Mouse (Mus musculus): Measurements from ENCODE around the gene Gnai2. TPM values are rescaled to one million over a fixed set of nuclear protein-coding genes. Genes with fewer than 3 reads are reported as not detected.

Gene Gnai2
- polyA plus RNA-seq, 1 experiment from 2014 or later, result 210 TPM

DNA sequence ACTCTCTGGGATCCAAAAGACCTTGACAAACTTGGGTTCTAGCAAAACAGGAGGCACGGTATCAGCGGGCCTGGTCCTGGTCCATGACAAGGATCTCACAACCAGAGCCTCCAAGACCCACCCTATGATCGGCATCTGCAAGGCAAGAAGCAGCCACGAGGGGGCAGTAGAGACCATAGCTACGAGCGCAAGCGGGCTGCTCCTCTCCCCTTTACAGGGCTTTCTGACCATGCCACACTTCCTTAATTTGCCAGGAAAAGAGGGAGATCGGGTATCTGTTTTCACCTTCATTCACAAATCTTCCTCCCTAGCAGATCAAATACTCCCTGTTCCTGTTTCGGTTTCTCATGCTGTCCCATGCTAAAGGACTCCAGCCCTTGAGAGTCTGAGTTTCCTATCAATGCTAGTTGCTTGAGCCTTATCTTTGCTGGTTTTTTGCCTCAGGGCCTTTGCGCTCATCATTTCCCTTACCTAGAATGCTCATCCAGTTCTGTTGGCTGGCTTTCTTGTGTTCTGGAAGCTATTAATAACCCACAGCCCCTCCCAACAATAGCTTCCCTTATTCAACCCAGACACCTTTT, 33.0 kb downstream of the Gnai2 start:
- Histone ChIP-seq H3K27ac (peak overlapping the region; percentile 18; the same call in 1 of the 2 replicates), H3K4me1 (peaks cover 56% of the 10 kb centered on the region), H3K36me3 (no peaks in the 10 kb centered on the region), H3K27me3 (replicated peaks) (peaks cover 80% of the 10 kb centered on the region), H3K9ac (0 out of 2 replicates have a peak overlapping the region, but pooled peaks have one; percentile 3), H3K4me3 (peak overlapping the region; percentile 23), H3K4me2 (peak overlapping the region; percentile 50), H3K9me3 (replicated peaks) (no peaks in the 10 kb centered on the region)
- 3% methylated on average over 10 of the region's 10 CpGs for WGBS (ENCODE audit: insufficient replicate concordance)
- ATAC-seq, result peak; percentile 60

GRCm38 (mm10) chr9:107601275-107601674, 33.9 kb downstream of the Gnai2 start:
- no peak overlapping the region for H3K4me3 ChIP-seq
- H3K4me1 ChIP-seq, result peaks cover 61% of the 10 kb centered on the region
- H3K9ac ChIP-seq, result no peak overlapping the region
- ATAC-seq, result no peak
- H3K4me2 ChIP-seq, result no peak overlapping the region
- H3K27me3 ChIP-seq (replicated peaks), result peaks cover 74% of the 10 kb centered on the region
- H3K27ac ChIP-seq, result no peak overlapping the region
- H3K9me3 ChIP-seq (replicated peaks), result no peaks in the 10 kb centered on the region
- WGBS (ENCODE audit: insufficient replicate concordance), result 75% methylated on average over 11 of the region's 11 CpGs
- no peaks in the 10 kb centered on the region for H3K36me3 ChIP-seq

- WGBS (ENCODE audit: insufficient replicate concordance), result 59% methylated on average over 12 of the region's 12 CpGs
- no peak overlapping the region for H3K27ac ChIP-seq
- H3K4me2 ChIP-seq, result no peak overlapping the region
- no peaks in the 10 kb centered on the region; the same call in 1 of the 2 replicates for H3K36me3 ChIP-seq
- H3K4me1 ChIP-seq, result peaks cover 61% of the 10 kb centered on the region
- H3K27me3 ChIP-seq (replicated peaks), result peaks cover 72% of the 10 kb centered on the region
- no peak overlapping the region for H3K9ac ChIP-seq
- H3K4me3 ChIP-seq, result no peak overlapping the region
- H3K9me3 ChIP-seq (replicated peaks), result no peaks in the 10 kb centered on the region
- no peak for ATAC-seq
These were observed 34.4 kb downstream of the Gnai2 start for GRCm38 (mm10) chr9:107600745-107601144.

DNA sequence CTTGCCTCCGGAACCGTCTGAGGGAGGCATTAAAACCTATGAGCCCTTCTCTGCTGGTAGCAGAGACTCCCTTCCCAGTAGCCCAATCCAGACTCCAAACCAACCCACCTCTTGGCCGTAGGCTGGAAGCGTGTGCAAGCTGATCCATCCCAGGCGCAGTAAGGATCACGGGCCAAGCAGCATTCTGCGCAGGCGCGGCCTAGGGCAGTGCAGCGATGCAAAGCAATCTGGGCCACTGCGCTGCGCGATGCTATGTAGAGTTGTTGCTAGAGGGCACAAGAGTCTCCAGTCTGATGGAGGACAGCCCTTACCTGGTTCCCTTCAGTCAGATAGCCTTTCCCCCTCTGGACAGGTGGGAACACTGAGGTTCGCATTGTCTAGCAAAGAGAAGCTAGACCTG, 35.3 kb downstream of the Gnai2 start:
- peaks cover 63% of the 10 kb centered on the region for H3K27me3 ChIP-seq (replicated peaks)
- H3K9ac ChIP-seq, result no peak overlapping the region
- no peak overlapping the region for H3K27ac ChIP-seq
- H3K36me3 ChIP-seq, result peaks cover 5% of the 10 kb centered on the region
- peaks cover 55% of the 10 kb centered on the region for H3K4me1 ChIP-seq
- ATAC-seq, result no peak
- no peaks in the 10 kb centered on the region for H3K9me3 ChIP-seq (replicated peaks)
- 55% methylated on average over 14 of the region's 14 CpGs for WGBS (ENCODE audit: insufficient replicate concordance)
- no peak overlapping the region for H3K4me2 ChIP-seq
- no peak overlapping the region for H3K4me3 ChIP-seq

- ATAC-seq, result no peak
- no peak overlapping the region for H3K9ac ChIP-seq
- peaks cover 51% of the 10 kb centered on the region for H3K4me1 ChIP-seq
- H3K27ac ChIP-seq, result no peak overlapping the region
- H3K36me3 ChIP-seq, result peaks cover 9% of the 10 kb centered on the region
- 68% methylated on average over 9 of the region's 9 CpGs for WGBS (ENCODE audit: insufficient replicate concordance)
- no peak overlapping the region for H3K4me2 ChIP-seq
- H3K27me3 ChIP-seq (replicated peaks), result peaks cover 59% of the 10 kb centered on the region
- H3K9me3 ChIP-seq (replicated peaks), result no peaks in the 10 kb centered on the region
- no peak overlapping the region for H3K4me3 ChIP-seq
These were observed 35.7 kb downstream of the Gnai2 start for GRCm38 (mm10) chr9:107599433-107599832.

DNA sequence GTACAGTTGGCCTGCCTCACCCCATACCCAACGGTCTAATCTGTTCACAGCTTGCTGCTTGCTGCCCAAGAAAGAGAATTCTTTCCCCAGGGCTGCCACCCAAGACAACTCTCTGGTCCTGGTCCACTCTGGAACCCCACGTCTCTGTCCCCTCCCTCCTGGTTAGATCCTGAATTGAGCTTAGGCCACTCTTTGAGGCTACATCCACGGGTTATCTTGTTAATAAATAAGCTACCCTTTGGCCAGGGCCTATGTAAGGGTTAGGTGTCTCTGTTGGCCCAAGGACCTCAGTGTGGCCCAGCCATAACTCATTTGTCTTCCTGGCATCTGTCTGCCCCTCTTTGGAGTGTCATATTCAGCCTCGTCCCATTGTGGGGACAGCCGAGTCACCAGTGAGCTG, 36.8 kb downstream of the Gnai2 start:
- H3K27me3 ChIP-seq (replicated peaks), result peaks cover 50% of the 10 kb centered on the region
- H3K27ac ChIP-seq, result no peak overlapping the region; the same call in 1 of the 2 replicates
- peaks cover 19% of the 10 kb centered on the region for H3K36me3 ChIP-seq
- H3K4me2 ChIP-seq, result no peak overlapping the region
- H3K4me1 ChIP-seq, result peaks cover 50% of the 10 kb centered on the region
- 60% methylated on average over 5 of the region's 5 CpGs for WGBS (ENCODE audit: insufficient replicate concordance)
- no peak overlapping the region for H3K4me3 ChIP-seq
- no peak overlapping the region for H3K9ac ChIP-seq
- ATAC-seq, result no peak
- no peaks in the 10 kb centered on the region for H3K9me3 ChIP-seq (replicated peaks)

DNA sequence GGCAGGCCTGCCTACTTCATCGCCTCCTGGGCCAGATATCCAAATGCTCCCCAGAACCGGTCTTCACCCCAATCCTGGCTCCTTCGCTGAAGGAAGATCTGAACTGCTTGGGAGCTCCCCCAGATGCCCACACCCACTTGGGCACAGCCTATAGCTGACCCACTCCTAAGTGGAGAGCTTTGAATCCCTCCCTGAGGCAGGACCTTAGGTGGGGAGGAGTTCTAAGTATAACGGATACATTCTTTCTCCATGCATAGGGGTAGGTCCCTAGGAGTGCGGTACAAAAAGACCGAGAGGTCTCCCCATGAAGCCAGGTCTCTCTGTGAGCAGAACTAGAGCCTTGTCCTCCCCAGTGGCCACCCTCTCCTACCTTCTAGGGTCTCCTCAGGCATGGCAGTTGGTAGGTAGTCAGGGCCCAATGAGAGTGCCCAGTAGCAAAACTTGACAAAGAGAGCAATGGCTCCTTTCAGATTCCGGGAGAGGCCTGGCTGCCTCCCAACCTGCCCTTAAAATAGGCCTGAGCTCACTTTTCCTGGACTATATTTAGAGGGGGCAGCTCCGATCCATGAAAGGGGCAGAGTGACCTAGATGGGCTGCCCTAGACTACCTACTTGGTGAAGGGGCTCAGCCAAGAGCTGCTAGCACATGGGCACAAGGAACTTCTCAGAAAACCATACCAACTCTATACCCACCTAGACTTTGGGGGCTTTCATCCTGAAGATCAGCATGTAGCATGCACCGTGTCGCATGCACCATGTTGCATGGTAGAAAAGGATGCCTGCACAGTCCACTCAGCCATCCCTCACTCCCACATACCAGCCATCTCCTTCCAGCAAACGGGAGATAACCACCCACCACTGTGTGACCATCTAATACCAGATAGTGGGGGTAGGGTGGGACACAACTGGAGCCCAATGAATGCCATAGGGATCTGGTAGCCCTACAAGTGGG, 38.3 kb downstream of the Gnai2 start:
- Histone ChIP-seq H3K36me3 (peaks cover 34% of the 10 kb centered on the region), H3K4me1 (peaks cover 39% of the 10 kb centered on the region), H3K9me3 (replicated peaks) (no peaks in the 10 kb centered on the region), H3K9ac (no peak overlapping the region), H3K4me2 (no peak overlapping the region), H3K27ac (no peak overlapping the region), H3K27me3 (replicated peaks) (peaks cover 47% of the 10 kb centered on the region), H3K4me3 (no peak overlapping the region)
- 82% methylated on average over 11 of the region's 11 CpGs for WGBS (ENCODE audit: insufficient replicate concordance)
- no peak for ATAC-seq

DNA sequence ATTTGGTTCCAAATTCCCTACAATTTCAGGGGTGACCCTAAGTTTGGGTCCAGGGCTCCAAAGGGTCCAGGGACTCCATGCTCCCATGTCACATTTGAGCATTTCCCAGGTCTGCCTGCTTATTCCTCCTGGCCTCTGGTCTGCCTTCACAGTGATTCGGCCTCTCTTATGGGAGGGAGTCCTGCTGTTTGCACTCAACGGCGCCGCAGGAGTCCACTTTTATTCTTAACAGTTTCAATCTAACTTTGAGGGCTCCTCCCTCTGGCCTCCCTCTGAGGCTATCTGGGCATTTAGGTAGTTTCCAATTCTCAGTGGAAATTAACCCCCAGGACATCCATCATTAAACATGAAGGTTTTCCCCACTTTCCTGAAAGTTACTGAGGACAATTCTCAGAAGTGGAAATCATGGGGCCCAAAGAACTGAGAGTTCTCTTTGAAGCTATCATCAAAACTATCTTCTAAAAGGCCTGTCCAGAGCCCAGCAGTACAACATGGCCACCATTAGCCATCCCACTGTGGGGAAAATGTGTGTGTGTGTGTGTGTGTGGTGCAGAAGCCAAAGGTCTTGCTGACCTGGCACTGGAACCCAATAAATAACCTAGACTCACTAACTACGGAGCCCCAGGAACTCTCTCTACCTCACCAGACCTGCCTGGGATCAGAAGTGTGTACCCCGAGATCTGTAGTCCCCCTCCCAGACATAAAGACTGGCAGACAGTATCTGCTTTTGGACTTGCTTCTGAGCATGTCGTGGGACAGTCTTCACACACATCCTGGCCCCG, 40.7 kb downstream of the Gnai2 start:
- Histone ChIP-seq H3K4me2 (no peak overlapping the region), H3K9ac (no peak overlapping the region), H3K9me3 (replicated peaks) (no peaks in the 10 kb centered on the region), H3K4me1 (peaks cover 47% of the 10 kb centered on the region), H3K36me3 (peaks cover 59% of the 10 kb centered on the region), H3K4me3 (no peak overlapping the region), H3K27ac (no peak overlapping the region), H3K27me3 (replicated peaks) (peaks cover 23% of the 10 kb centered on the region)
- no peak for ATAC-seq
- 82% methylated on average over 8 of the region's 8 CpGs for WGBS (ENCODE audit: insufficient replicate concordance)

- Histone ChIP-seq H3K9ac (no peak overlapping the region), H3K27ac (0 out of 2 replicates have a peak overlapping the region, but pooled peaks have one; percentile 1), H3K9me3 (replicated peaks) (no peaks in the 10 kb centered on the region), H3K27me3 (replicated peaks) (peaks cover 11% of the 10 kb centered on the region), H3K4me3 (no peak overlapping the region), H3K4me1 (peaks cover 49% of the 10 kb centered on the region), H3K4me2 (no peak overlapping the region), H3K36me3 (peaks cover 67% of the 10 kb centered on the region)
- ATAC-seq, result no peak
- WGBS (ENCODE audit: insufficient replicate concordance), result 89% methylated on average over 11 of the region's 11 CpGs
These were observed 41.8 kb downstream of the Gnai2 start for GRCm38 (mm10) chr9:107593101-107593976.

GRCm38 (mm10) chr9:107590773-107591060, 44.5 kb downstream of the Gnai2 start:
- Histone ChIP-seq H3K36me3 (peaks cover 67% of the 10 kb centered on the region), H3K4me2 (peak overlapping the region; percentile 73), H3K27me3 (replicated peaks) (no peaks in the 10 kb centered on the region), H3K4me3 (peak overlapping the region; percentile 82), H3K4me1 (peaks cover 48% of the 10 kb centered on the region), H3K9ac (peak overlapping the region; percentile 93), H3K9me3 (replicated peaks) (no peaks in the 10 kb centered on the region), H3K27ac (peak overlapping the region; percentile 99)
- ATAC-seq, result no peak
- WGBS (ENCODE audit: insufficient replicate concordance), result 86% methylated on average over 6 of the region's 6 CpGs
